Mouse (Mus musculus) c-Kit-positive CD71-negative TER-119-negative erythroid progenitor cells, embryonic 14.5 days (primary cell): ENCODE results near the gene Trim47.

Source experiments
- DNase-seq: peaks from one replicate; pipeline ENCODE4 v3.0.0-alpha.2; 2013; ENCODE audit warnings: low read depth

Trim47 gene

GRCm38 (mm10) chr11:116127156-116127980 lies at the start of gene Trim47:
Gene Trim47 (minus strand): TSS chr11:116127210.
- DNase-seq = no peak

DNA sequence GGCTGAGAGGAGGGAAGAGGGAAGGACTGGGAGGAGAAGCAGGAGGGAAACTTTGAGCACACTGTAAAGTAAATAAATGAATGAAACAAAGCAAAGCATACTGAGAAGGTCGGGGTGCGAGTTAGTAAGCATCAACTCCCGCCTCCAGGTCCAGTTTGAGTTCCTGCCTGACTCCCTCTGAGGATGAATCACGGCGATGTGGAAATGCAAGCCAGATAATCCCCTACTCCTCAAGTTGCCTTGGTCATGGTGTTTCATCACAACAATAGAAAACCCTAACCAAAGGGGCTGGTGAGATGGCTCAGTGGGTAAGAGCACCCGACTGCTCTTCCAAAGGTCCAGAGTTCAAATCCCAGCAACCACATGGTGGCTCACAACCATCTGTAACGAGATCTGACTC lies 49.0 kb upstream of the Trim47 start:
- DNase-seq = no peak

GRCm38 (mm10) chr11:116174775-116175448 lies 47.9 kb upstream of the Trim47 start:
- DNase-seq = no peak

GRCm38 (mm10) chr11:116171959-116172358 lies 44.9 kb upstream of the Trim47 start:
- DNase-seq = no peak

GRCm38 (mm10) chr11:116170003-116170800 lies 43.2 kb upstream of the Trim47 start:
- DNase-seq = no peak

DNA sequence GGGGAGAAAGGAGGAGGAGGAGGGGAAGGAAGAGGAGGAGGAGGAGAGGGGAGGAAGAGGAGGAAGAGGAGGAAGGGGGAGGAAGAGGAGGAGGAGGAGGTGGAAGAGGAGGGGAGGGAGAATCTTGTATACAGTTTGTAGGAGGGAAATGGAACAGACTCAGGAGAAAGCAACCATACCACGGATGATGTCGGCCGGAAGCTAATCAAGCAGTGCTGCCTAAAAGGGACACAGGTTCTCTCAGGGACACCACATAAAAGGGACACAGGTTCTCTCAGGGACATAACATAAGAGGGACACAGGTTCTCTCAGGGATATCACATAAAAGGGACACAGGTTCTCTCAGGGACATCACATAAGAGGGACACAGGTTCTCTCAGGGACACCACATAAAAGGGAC lies 42.2 kb upstream of the Trim47 start:
- DNase-seq = no peak

GRCm38 (mm10) chr11:116167884-116168439 lies 41.0 kb upstream of the Trim47 start, which contains the start of gene Fbf1:
Gene Fbf1 (minus strand): TSS chr11:116168166.
- peak; percentile 89 for DNase-seq

DNA sequence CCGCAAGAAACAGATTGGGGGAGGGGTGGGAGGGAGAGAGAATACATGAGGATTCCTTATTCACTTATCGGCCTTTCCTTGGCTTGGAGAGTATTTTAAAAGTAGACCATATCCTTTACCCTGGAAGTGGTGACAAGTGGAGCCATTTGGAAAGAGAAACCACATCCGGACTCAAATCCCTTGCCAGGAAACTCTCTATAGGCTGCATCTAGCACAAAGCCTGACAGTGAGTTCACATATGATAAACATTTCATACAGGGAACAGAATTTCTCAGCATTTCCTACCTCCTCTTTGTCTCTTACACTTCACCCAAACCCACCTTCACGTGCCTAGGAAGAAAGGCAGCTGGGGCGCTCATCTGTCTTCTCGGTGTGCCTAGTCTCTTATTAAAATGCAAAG lies 40.2 kb upstream of the Trim47 start:
- peak; percentile 17 for DNase-seq

- no peak for DNase-seq
Observed at GRCm38 (mm10) chr11:116163002-116163401, 36.0 kb upstream of the Trim47 start.

- no peak for DNase-seq
Observed at GRCm38 (mm10) chr11:116162146-116162545, 35.1 kb upstream of the Trim47 start.

- DNase-seq = no peak
Observed at GRCm38 (mm10) chr11:116161312-116161711, 34.3 kb upstream of the Trim47 start.

DNA sequence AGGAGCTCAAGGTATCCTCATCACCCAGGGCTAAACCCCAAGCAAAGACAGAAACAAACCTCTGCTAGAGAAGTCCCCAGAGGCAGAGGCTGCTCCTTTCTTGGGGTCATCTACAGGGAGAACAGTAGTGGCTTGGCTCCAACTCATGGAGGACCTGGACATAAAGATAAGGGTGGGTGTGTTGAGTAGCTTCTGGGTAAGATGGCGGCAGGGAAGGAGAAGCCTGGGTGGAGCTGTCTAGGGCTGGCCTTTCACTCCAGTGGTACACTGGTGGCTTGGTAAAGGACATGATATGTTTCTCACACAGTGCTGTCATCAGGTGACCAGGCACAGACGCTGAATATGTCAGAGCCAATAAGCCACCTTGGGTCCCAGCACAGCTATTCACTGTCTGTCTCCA lies 23.9 kb upstream of the Trim47 start:
- no peak for DNase-seq

DNA sequence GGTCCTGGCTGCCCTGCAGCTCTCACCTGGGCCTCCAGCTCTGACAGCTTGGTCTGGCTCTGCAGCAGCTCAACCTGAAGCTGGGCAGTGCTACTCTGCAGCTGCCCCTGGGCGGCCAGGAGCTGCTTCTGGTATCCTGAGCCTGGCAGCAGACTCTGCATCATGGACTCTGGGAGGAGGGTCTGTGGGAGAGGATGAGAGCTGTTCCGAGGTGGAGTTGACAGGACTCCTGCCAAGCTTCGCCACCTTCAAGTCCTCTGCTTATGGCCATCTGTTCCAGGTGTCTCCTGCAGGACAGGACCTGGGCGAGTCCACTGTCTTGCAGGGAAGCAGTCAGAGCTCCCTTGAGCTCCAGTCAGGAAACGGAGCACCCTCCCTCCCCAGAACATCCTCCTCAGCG lies 22.3 kb upstream of the Trim47 start:
- DNase-seq = no peak

DNA sequence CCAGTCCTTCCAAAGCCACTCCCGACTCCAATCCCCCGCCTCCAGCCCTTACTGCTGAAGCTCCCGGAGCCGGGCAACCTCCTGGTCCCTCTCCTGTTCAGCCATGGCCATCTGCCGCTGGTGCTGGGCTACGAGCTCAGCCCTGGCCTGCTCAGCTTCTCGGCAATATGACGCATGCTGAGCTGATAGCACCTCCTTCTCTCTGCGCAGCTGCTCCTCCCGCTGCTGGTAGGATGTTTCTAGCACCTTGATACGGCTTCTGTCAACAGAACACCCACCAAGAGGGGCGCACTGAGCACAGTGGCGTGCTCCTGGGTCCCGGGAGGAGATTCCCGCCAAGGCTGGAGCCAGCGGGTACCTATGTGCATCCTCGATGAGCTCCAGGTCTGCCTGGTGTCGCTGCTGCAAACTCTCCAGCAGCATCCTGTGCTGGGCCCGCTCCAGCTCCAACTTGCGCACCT lies 21.8 kb upstream of the Trim47 start:
- DNase-seq = no peak

DNA sequence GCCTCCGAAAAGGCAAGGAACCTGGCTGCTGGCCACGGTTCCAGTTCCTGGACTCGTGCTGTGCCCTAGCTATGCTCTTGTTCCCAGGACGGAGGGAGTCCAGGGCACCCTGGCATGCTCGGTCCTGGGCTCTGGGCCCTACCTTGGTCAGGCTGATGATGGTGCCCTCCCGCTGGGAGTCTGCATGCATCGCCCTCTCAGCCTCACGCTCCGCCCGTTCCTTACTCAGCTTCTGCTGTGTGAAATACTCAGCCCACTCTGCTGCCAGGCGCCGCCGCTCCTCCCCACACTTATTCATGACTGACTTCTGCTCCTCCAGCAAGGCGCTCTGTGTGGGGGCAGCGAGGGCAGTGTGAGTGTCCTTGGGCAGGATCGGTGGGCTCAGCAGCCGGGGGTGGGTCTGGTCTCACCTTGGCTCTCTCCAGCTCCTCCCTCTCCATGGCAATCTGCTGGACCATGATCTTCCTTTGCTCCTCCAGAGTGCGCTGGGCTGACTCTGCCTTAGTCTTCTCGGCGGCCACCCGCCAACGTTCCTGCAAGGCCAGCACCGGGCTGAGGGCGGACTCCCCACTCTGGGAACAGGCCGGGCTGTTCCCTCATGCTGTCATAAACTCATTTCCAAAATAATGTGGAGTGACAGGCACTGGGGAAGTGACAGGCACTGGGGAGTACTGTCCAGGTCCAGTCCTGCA lies 19.4 kb upstream of the Trim47 start:
- no peak for DNase-seq

DNA sequence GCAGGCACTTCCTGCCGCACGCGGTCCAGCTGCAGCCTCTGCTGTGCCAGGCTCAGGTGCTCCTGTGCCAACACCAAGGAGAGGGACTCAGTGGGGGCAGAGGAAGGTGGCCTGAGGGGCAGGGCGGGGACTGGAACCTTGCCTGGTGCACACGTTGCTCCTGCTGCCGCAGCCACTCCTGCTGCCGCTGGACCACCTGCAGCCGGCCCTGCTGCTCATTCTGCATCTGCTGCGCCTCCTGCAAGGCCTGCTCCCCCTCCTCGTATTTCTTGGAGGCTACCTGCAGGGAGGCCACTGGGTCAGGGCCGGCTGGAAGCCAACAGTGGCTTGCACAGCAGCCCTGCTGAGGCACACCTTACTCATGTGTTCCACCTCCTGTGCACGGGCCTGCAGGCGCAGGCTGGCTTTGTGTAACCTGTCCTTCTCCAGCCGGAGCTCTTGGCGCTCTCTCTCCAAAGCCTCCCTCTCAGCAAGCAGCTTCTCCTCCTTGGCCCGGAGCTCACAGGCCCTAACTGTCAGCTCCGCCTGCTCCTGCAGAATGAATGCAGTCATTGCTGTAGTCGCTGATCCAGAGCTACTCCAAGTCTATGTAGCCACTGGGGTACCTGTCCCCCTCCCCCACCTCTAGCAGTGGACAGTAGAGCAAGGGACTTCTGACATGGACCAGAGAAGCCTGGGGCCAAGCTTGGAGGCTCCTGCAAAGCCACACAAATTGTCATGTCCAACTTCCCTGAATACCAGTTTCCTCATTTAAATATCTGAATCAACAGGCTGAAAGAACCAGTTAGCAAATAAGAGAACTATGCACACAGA lies 18.7 kb upstream of the Trim47 start:
- DNase-seq = no peak

- no peak for DNase-seq
Observed at GRCm38 (mm10) chr11:116143468-116143867, 16.5 kb upstream of the Trim47 start.

GRCm38 (mm10) chr11:116142211-116142991 lies 15.4 kb upstream of the Trim47 start:
- DNase-seq = no peak

GRCm38 (mm10) chr11:116138468-116139138 lies 11.6 kb upstream of the Trim47 start, which contains the start of gene Mrpl38:
Gene Mrpl38 (minus strand): TSS chr11:116138868.
- DNase-seq = peak; percentile 93
